Mouse (Mus musculus): ENCODE data around the gene Slc31a2.

The Slc31a2 gene

GRCm38 (mm10) chr4:62285576-62285975 is 23.2 kb downstream of the Slc31a2 start:
- DNase-seq = peak; percentile 1

GRCm38 (mm10) chr4:62286257-62286991 is 24.1 kb downstream of the Slc31a2 start:
- DNase-seq = peak; percentile 86

- peak; percentile 26 for DNase-seq
These were observed 24.9 kb downstream of the Slc31a2 start for GRCm38 (mm10) chr4:62286992-62287900.

GRCm38 (mm10) chr4:62289226-62289625 is 26.9 kb downstream of the Slc31a2 start:
- DNase-seq = peak; percentile 1

- DNase-seq = peak; percentile 15
These were observed 28.6 kb downstream of the Slc31a2 start for GRCm38 (mm10) chr4:62290816-62291505.

GRCm38 (mm10) chr4:62292461-62293180 is 30.3 kb downstream of the Slc31a2 start:
- DNase-seq = peak; percentile 19

- peak; percentile 25 for DNase-seq
These were observed 31.0 kb downstream of the Slc31a2 start for GRCm38 (mm10) chr4:62293219-62293861.

GRCm38 (mm10) chr4:62294741-62295140 is 32.4 kb downstream of the Slc31a2 start:
- no peak for DNase-seq

- DNase-seq = no peak
These were observed 35.1 kb downstream of the Slc31a2 start for GRCm38 (mm10) chr4:62297280-62298130.

- DNase-seq = no peak
These were observed 37.6 kb downstream of the Slc31a2 start for GRCm38 (mm10) chr4:62300001-62300400.

- DNase-seq = no peak
These were observed 40.4 kb downstream of the Slc31a2 start for GRCm38 (mm10) chr4:62302795-62303194.

- no peak for DNase-seq
These were observed 40.9 kb downstream of the Slc31a2 start for GRCm38 (mm10) chr4:62303288-62303687.

GRCm38 (mm10) chr4:62306301-62306700 is 43.9 kb downstream of the Slc31a2 start:
- no peak for DNase-seq

GRCm38 (mm10) chr4:62306840-62307239 is 44.5 kb downstream of the Slc31a2 start:
- DNase-seq = no peak

GRCm38 (mm10) chr4:62308406-62308805 is 46.0 kb downstream of the Slc31a2 start:
- DNase-seq = peak; percentile 32

GRCm38 (mm10) chr4:62312821-62313220 is 50.5 kb downstream of the Slc31a2 start:
- no peak for DNase-seq

- DNase-seq = no peak
These were observed 51.4 kb downstream of the Slc31a2 start for GRCm38 (mm10) chr4:62313641-62314211.

- DNase-seq = no peak
These were observed 52.2 kb downstream of the Slc31a2 start for GRCm38 (mm10) chr4:62314516-62314915.

- no peak for DNase-seq
These were observed 54.1 kb downstream of the Slc31a2 start for GRCm38 (mm10) chr4:62316456-62316855.

GRCm38 (mm10) chr4:62318294-62318693 is 55.9 kb downstream of the Slc31a2 start:
- no peak for DNase-seq

- peak; percentile 64 for DNase-seq
These were observed 60.3 kb downstream of the Slc31a2 start for GRCm38 (mm10) chr4:62322684-62323083.

All from layer of hippocampus, adult 9-11 months (tissue).